Mouse (Mus musculus): ENCODE data around the gene Ube2c.
A peak's percentile ranks its signal among the peaks of the same experiment; 100 is the strongest.

Gene Ube2c

DNA sequence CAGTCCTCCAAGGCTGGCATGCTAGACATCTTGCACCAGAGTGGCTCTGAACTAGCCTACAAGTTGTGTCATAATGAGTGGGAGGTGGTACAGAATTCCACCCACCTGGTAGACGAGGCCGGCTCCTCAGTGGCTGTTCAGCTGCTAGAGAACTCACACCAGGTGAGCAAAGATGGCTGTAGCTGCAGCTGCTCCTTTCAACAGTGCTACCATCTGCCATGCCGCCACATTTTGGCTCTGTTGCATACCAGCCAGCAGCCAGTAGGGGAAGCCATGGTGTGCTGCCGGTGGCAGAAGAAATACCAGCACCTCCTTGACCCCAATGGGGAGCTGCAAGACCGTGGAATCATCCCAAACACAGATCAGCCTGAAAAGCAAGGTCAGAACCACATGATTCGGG lies 51.4 kb downstream of the Ube2c start:
- no peak for DNase-seq (ENCODE audit: low spot score in 2 of 2)

DNA sequence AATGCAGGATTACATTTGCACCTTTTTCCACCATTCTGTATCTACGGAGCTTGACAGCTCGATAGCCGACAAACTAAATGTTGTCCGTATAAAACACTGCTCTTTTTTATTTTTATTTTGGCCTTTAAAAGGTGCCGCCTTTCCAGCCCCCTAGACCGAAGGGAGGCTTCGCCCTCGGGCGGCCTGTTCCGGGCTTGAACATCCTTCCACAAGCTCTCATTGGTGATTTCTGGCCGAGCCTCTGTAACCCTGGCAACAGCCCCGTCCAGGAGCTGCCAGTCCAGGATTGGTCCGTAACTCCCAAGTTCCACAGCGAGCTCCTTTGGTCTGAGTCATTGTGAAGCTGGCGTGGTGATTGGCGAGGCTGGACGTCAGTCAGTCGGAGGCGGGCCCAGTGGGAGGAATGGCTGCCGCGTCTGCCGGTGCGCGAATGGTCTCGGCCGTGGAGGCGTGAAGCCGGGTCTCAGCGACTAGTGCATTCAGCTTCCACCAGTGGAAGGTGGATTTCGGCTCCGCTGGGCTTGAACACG lies 53.0 kb downstream of the Ube2c start, which contains the start of gene Zswim1:
Gene Zswim1 (plus strand): TSS at position 51 of the 530 bp plus-strand sequence.
- peak; percentile 100 for DNase-seq (ENCODE audit: low spot score in 2 of 2)

GRCm38 (mm10) chr2:164823181-164823585 lies 53.5 kb downstream of the Ube2c start:
- DNase-seq (ENCODE audit: low spot score in 2 of 2) = no peak

DNA sequence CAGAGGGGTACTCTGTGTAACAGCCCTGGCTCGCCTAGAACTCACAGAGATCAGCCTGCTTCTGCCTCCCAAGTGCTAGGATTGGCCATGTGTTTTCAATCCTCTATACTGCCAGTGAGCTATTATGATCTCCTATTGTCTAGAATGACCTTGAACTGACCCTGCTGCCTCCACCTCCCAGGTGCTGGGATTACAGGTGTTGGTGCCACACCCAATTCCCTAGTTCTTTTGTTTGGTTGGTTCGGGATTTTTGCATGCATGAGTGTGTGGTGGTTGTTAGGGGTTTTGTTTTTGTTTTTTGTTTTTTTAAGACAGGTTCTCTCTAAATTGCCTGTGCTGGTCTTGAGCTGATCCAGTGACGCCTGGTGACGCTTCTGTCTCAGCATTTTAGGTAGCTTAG lies 54.3 kb downstream of the Ube2c start:
- DNase-seq (ENCODE audit: low spot score in 2 of 2) = no peak

DNA sequence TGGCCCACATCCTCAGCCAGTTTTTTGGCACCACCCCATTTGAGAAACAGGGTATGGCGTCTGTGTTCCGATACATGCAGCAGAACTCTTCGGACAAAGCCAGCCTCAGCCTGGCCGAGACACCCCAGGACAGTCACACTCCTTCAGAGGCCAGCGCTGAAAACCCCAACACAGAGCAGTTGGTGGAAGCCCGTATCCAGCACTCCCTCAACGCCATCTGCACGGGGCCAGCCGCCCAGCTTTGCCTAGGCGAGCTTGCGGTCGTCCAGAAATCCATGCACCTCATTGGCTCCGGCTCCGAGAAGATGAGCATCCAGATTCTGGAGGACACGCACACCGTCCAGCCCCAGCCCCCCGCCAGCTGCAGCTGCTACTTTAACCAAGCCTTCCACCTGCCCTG lies 55.8 kb downstream of the Ube2c start:
- no peak for DNase-seq (ENCODE audit: low spot score in 2 of 2)

DNA sequence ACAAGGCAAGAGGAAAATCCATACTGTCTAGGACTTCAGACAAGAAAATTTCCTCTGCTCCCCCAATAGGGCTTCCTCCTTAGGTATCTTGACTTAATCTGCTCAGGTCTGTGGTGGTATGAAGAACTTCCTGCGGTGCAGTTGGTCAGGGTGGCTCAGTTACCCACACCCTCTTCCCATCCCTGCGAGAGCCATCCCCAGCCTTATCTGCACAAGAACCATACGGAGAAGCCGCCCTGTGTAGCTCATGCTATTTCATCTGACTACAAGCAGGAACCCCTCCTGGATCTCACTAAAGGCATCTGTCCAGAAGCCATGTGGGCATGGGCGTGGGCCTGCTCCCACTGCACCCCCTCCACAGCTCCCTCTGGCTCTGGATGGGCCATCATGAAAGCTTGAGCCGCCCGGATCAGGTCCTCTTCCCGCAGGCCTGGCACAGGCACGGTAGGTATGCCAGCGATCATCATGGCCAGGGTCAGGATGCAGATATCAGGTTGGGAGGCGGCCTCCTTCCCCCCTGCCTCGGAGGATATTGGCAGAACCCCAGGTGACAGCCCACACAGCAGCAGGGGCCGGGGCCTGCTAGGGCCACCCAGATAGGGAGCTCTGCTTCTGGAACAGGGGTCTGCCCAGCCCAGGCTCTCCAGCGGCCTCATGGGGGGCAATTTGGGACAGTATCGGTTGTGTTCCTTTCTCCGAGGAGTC lies 57.6 kb downstream of the Ube2c start:
- no peak for DNase-seq (ENCODE audit: low spot score in 2 of 2)
